ENCODE assay signal across 13 mouse cellular contexts in the genomic region with DNA sequence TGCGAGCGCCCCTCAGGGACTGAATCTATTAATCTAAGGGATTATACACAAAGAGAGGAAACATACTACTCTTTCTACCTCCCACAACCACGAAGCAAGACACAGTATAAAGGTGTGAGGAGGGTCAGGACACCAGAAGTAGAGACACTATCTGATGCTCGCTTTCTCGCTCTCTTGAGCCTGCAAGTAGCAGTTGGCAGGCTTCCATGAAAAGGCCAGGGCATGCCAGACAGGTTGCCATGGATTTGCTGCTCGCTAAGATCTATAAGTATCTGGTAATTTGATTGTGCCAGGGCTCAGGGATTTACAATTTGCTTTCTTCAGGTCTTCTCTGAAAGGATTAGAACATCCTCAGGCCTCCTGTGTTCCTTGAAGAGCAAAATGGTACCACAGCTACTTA.
"Had no signal": no experiment of that assay in that cellular context is flagged by ENCODE, and none has a peak within 500 bp of the region (broad histone marks: within the 10 kb centered on the region; RNA-seq: fewer than 3 reads in every experiment).

No protein-coding gene starts in this region.

- H3K36me3 ChIP-seq: liver, embryonic 13.5 days; midbrain, embryonic 12.5 days; neural tube, embryonic 12.5 days; neural tube, embryonic 15.5 days had no signal

- DNase-seq: kidney, adult 18-20 months; kidney, adult 9 months; kidney, postnatal 14 days; kidney, postnatal 4 days; liver, embryonic 13.5 days; lung, adult 2 months; lung, postnatal 14 days; lung, postnatal 4 days; thymus, adult 18-20 months; thymus, postnatal 36 days had no signal

- H3K9ac ChIP-seq: liver, embryonic 13.5 days; midbrain, embryonic 12.5 days; neural tube, embryonic 12.5 days; neural tube, embryonic 15.5 days had no signal

- H3K4me1 ChIP-seq: liver, embryonic 13.5 days; midbrain, embryonic 12.5 days; neural tube, embryonic 12.5 days; neural tube, embryonic 15.5 days had no signal

- H3K4me2 ChIP-seq: liver, embryonic 13.5 days; midbrain, embryonic 12.5 days; neural tube, embryonic 12.5 days; neural tube, embryonic 15.5 days had no signal

- H3K9me3 ChIP-seq: liver, embryonic 13.5 days; midbrain, embryonic 12.5 days; neural tube, embryonic 12.5 days; neural tube, embryonic 15.5 days had no signal

- H3K27ac ChIP-seq: liver, embryonic 13.5 days; midbrain, embryonic 12.5 days; neural tube, embryonic 12.5 days; neural tube, embryonic 15.5 days had no signal

- H3K4me3 ChIP-seq: liver, embryonic 13.5 days; midbrain, embryonic 12.5 days; neural tube, embryonic 12.5 days; neural tube, embryonic 15.5 days had no signal
